Mouse (Mus musculus) G1E (cell line): Measurements from ENCODE around the gene Trp53rkb.

Source experiments
- CTCF ChIP-seq: IDR thresholded peaks from 2 replicates; pipeline ENCODE4 v1.5.1; 2012; ENCODE audit warnings: low read depth, low read length, inconsistent platforms, mixed read lengths
- POLR2AphosphoS5 ChIP-seq: IDR thresholded peaks from 2 replicates; pipeline ENCODE4 v1.6.1; 2012; ENCODE audit warnings: low read depth, low read length, inconsistent platforms; ENCODE audit not compliant: insufficient replicate concordance

- TF ChIP-seq CTCF (no peak), POLR2AphosphoS5 (no peak)
Observed at GRCm38 (mm10) chr2:166810821-166811220, 18.5 kb downstream of the Trp53rkb start.
